Mouse (Mus musculus) forebrain, postnatal 0 days (tissue): Measurements from ENCODE around the gene P3h3. TPM values are rescaled to one million over a fixed set of nuclear protein-coding genes. Genes with fewer than 3 reads are reported as not detected.

ENCODE experiments used
- ATAC-seq: fragments of 200-750 bp; cut with Nextera tagmentation; 2 replicates; pipeline ENCODE4 v1.8.0; 2017; ENCODE audit warnings: mild to moderate bottlenecking, moderate library complexity
- DNase-seq: peaks from one replicate; pipeline ENCODE4 v3.0.0-alpha.2; 2015
- H3K27ac ChIP-seq: fragments of 300-500 bp; sonication (generic); 2 replicates; pipeline ENCODE4 v1.5.1; 2014; ENCODE audit warnings: low read depth, mild to moderate bottlenecking, antibody characterized with exemption, low read length, moderate library complexity, mixed read lengths
- H3K27me3 ChIP-seq: fragments of 300-500 bp; sonication (generic); 2 replicates; pipeline ENCODE4 v1.6.1; 2014; ENCODE audit warnings: mild to moderate bottlenecking, low read length, mixed read lengths; ENCODE audit not compliant: insufficient read depth
- H3K36me3 ChIP-seq: fragments of 300-500 bp; sonication (generic); 2 replicates; pipeline ENCODE4 v1.6.1; 2014; ENCODE audit warnings: mild to moderate bottlenecking, moderate library complexity; ENCODE audit not compliant: insufficient read depth
- H3K4me1 ChIP-seq: fragments of 300-500 bp; sonication (generic); 2 replicates; pipeline ENCODE4 v1.6.1; 2014; ENCODE audit warnings: antibody characterized with exemption; ENCODE audit not compliant: insufficient read depth
- H3K4me2 ChIP-seq: fragments of 300-500 bp; sonication (generic); 2 replicates; pipeline ENCODE4 v1.6.1; 2014; ENCODE audit warnings: low read depth, mild to moderate bottlenecking, moderate library complexity
- H3K4me3 ChIP-seq: fragments of 300-500 bp; sonication (generic); 2 replicates; pipeline ENCODE4 v1.5.1; 2014; ENCODE audit warnings: low read depth, low read length, mixed read lengths
- H3K9ac ChIP-seq: fragments of 300-500 bp; sonication (generic); 2 replicates; pipeline ENCODE4 v1.6.1; 2014; ENCODE audit warnings: mild to moderate bottlenecking
- H3K9me3 ChIP-seq: fragments of 300-500 bp; sonication (generic); 2 replicates; pipeline ENCODE4 v1.6.1; 2016; ENCODE audit warnings: low read length
- CTCF ChIP-seq: sonication (generic); IDR thresholded peaks from 2 replicates; pipeline ENCODE4 v1.5.1; 2016; ENCODE audit warnings: antibody characterized with exemption, control low read depth, low read depth
- WGBS: fragments of 180-500 bp; shearing (Covaris S2); extraction: QIAGEN DNeasy Blood & Tissue Kit; methylation state at CpG from one replicate; pipeline ENCODE4 v1.1.7; 2014; 5-methylcytosine and 5-hydroxymethylcytosine counted together
- polyA plus RNA-seq: library from polyadenylated mRNA; unstranded; fragments of >200 nt; fragmentation: Nextera tagmentation; extraction: Ambion mirVana; gene quantifications from 2 replicates; pipeline ENCODE4 v1.2.1, GENCODE M21; 2015
- total RNA-seq: library from RNA; depleted of rRNA; stranded (reverse); fragments of >200 nt; gene quantifications from 2 replicates; pipeline ENCODE4 v1.2.3, GENCODE M21; 2014

Gene P3h3
- total and polyA plus RNA-seq, 2 experiments from 2014 or later, result 9.1 to 85.7 TPM

GRCm38 (mm10) chr6:124860511-124860910, 3.0 kb upstream of the P3h3 start:
- no peak overlapping the region for H3K9ac ChIP-seq
- peaks cover 16% of the 10 kb centered on the region; the same call in 1 of the 2 replicates for H3K36me3 ChIP-seq
- peaks cover 15% of the 10 kb centered on the region for H3K4me1 ChIP-seq
- TF ChIP-seq CTCF, result no peak
- H3K9me3 ChIP-seq, result no peaks in the 10 kb centered on the region
- no peak for ATAC-seq
- no peak overlapping the region for H3K27ac ChIP-seq
- H3K4me3 ChIP-seq, result no peak overlapping the region
- H3K27me3 ChIP-seq, result no peaks in the 10 kb centered on the region
- H3K4me2 ChIP-seq, result no peak overlapping the region
- WGBS, result 81% methylated on average over 9 of the region's 9 CpGs
- DNase-seq, result no peak

DNA sequence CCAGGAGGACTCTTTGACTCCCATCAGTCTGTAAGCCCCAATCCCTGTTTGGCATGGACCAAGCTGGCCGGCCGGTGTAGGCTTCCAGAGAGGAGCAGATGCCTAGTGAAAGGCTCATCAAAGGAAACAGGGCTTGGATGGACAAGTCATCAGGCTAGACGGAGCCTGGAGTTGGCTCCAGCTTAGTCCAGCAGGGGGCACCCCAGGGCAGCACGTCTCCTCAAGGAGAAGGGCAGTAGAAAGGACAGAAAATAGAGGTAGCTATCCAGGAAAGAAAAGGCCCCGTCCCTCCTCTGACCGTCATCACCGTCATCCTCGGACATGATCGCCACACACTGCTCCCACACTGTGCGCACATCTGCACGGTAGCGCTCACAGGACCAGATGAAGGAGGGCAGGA, 2.2 kb upstream of the P3h3 start:
- no peak overlapping the region for H3K4me3 ChIP-seq
- peak; percentile 89 for TF ChIP-seq CTCF
- WGBS, result 8% methylated on average over 12 of the region's 12 CpGs
- H3K27ac ChIP-seq, result peak overlapping the region; percentile 54; the same call in 1 of the 2 replicates
- H3K4me1 ChIP-seq, result peaks cover 14% of the 10 kb centered on the region
- DNase-seq (peak; percentile 85), ATAC-seq (no peak)
- peak overlapping the region; percentile 35; the same call in 1 of the 2 replicates for H3K9ac ChIP-seq
- peaks cover 20% of the 10 kb centered on the region; the same call in 1 of the 2 replicates for H3K36me3 ChIP-seq
- no peaks in the 10 kb centered on the region for H3K27me3 ChIP-seq
- peak overlapping the region; percentile 23 for H3K4me2 ChIP-seq
- H3K9me3 ChIP-seq, result no peaks in the 10 kb centered on the region

- ATAC-seq (no peak), DNase-seq (no peak)
- H3K27ac ChIP-seq, result no peak overlapping the region
- WGBS, result 85% methylated on average over 25 of the region's 28 CpGs
- H3K9me3 ChIP-seq, result no peaks in the 10 kb centered on the region
- H3K9ac ChIP-seq, result no peak overlapping the region
- TF ChIP-seq CTCF, result no peak
- H3K4me1 ChIP-seq, result peaks cover 14% of the 10 kb centered on the region
- no peak overlapping the region for H3K4me2 ChIP-seq
- H3K27me3 ChIP-seq, result no peaks in the 10 kb centered on the region
- peaks cover 25% of the 10 kb centered on the region; the same call in 1 of the 2 replicates for H3K36me3 ChIP-seq
- no peak overlapping the region for H3K4me3 ChIP-seq
Measured at GRCm38 (mm10) chr6:124858561-124859318, 1.2 kb upstream of the P3h3 start.

GRCm38 (mm10) chr6:124857840-124858530, 433 bp upstream of the P3h3 start:
- Histone ChIP-seq H3K36me3 (peaks cover 28% of the 10 kb centered on the region; the same call in 1 of the 2 replicates), H3K27me3 (no peaks in the 10 kb centered on the region), H3K4me1 (peaks cover 14% of the 10 kb centered on the region), H3K9me3 (no peaks in the 10 kb centered on the region), H3K4me2 (peak overlapping the region; percentile 84), H3K9ac (peak overlapping the region; percentile 98), H3K27ac (peak overlapping the region; percentile 98), H3K4me3 (peak overlapping the region; percentile 70)
- ATAC-seq (no peak), DNase-seq (no peak)
- 20% methylated on average over 26 of the region's 26 CpGs for WGBS
- no peak for TF ChIP-seq CTCF

- Histone ChIP-seq H3K9ac (peak overlapping the region; percentile 98), H3K4me1 (peaks cover 7% of the 10 kb centered on the region; the same call in 1 of the 2 replicates), H3K36me3 (peaks cover 32% of the 10 kb centered on the region; the same call in 1 of the 2 replicates), H3K9me3 (no peaks in the 10 kb centered on the region), H3K4me3 (peak overlapping the region; percentile 70), H3K4me2 (peak overlapping the region; percentile 84), H3K27ac (peak overlapping the region; percentile 98), H3K27me3 (no peaks in the 10 kb centered on the region)
- WGBS, result 7% methylated on average over 14 of the region's 14 CpGs
- ATAC-seq (peak; percentile 76), DNase-seq (peak; percentile 84)
- no peak for TF ChIP-seq CTCF
Measured at GRCm38 (mm10) chr6:124856321-124856720, 1.2 kb downstream of the P3h3 start.

DNA sequence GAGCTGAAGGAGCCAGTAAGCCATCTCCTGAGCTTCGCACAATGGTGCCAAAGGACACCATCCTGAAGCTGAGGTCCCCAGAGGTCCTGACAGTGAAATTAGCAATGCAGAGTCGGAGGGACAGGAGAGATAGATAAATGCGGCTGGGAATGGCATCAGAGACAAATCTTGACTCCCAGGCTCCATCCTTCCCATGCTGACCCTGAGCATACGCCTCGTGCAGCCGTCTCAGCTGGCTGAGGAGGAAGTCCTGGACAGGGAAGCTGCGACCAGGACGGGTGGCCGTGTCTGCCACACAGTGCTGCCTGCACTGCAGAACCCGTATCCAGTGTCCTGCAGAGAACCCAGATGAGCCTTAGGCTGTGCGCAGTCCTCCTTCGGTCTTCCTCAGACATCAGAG, 2.9 kb downstream of the P3h3 start:
- Histone ChIP-seq H3K27ac (no peak overlapping the region), H3K36me3 (peaks cover 25% of the 10 kb centered on the region), H3K27me3 (no peaks in the 10 kb centered on the region), H3K9ac (no peak overlapping the region), H3K4me1 (peaks cover 7% of the 10 kb centered on the region; the same call in 1 of the 2 replicates), H3K4me2 (no peak overlapping the region), H3K9me3 (no peaks in the 10 kb centered on the region), H3K4me3 (no peak overlapping the region)
- no peak for ATAC-seq
- no peak for DNase-seq
- whole genome bisulfite sequencing, result 76% methylated on average over 12 of the region's 12 CpGs
- no peak for TF ChIP-seq CTCF

DNA sequence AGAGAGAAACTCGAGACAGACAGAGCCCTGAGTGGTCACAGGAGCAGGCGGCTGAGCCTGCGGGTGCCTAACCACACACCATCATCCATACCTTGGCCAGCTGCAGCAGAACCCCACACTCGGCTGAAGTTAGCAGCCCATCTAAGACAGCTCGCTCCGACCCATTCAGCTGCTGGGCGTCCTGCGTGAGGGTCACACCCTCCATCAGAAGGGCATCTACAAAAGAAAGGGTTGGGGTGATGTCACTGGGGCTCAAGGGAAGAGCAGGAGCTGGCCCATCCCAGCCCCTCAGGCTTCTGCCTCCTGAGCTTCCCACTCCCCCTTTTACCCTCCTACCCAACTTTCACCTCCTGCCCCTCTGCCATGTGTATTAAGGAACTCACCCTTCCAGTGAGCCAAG, 7.0 kb downstream of the P3h3 start:
- no peak overlapping the region for H3K4me3 ChIP-seq
- TF ChIP-seq CTCF, result no peak
- H3K36me3 ChIP-seq, result peaks cover 26% of the 10 kb centered on the region
- no peaks in the 10 kb centered on the region for H3K4me1 ChIP-seq
- no peaks in the 10 kb centered on the region for H3K9me3 ChIP-seq
- no peak overlapping the region for H3K27ac ChIP-seq
- WGBS, result 59% methylated on average over 8 of the region's 8 CpGs
- ATAC-seq (no peak), DNase-seq (no peak)
- H3K27me3 ChIP-seq, result no peaks in the 10 kb centered on the region
- H3K4me2 ChIP-seq, result no peak overlapping the region
- H3K9ac ChIP-seq, result no peak overlapping the region
